Mouse (Mus musculus) cerebellum, adult 8-10 months (tissue): ENCODE data around the gene Ube4a.

ENCODE experiments used
- DNase-seq: peaks from one replicate; pipeline ENCODE4 v3.0.0; 2022

Ube4a gene

GRCm38 (mm10) chr9:44965126-44965832, at the start of gene Ube4a:
Gene Ube4a (minus strand): TSS chr9:44965600.
- DNase-seq = peak; percentile 99

GRCm38 (mm10) chr9:45014879-45015278, 49.5 kb upstream of the Ube4a start:
- no peak for DNase-seq

GRCm38 (mm10) chr9:45011291-45011690, 45.9 kb upstream of the Ube4a start:
- no peak for DNase-seq

- DNase-seq = no peak
These were observed 45.1 kb upstream of the Ube4a start for GRCm38 (mm10) chr9:45010461-45010860.

GRCm38 (mm10) chr9:45009180-45010078, 44.0 kb upstream of the Ube4a start, which contains the start of gene Cd3e:
Gene Cd3e (minus strand): TSS chr9:45009627.
- DNase-seq = no peak

GRCm38 (mm10) chr9:45008342-45008741, 42.9 kb upstream of the Ube4a start:
- no peak for DNase-seq

GRCm38 (mm10) chr9:45007404-45007803, 42.0 kb upstream of the Ube4a start:
- no peak for DNase-seq

GRCm38 (mm10) chr9:45000249-45000648, 34.8 kb upstream of the Ube4a start:
- DNase-seq = no peak

- DNase-seq = no peak
These were observed 34.4 kb upstream of the Ube4a start for GRCm38 (mm10) chr9:44999776-45000175.

- DNase-seq = peak; percentile 47
These were observed 33.8 kb upstream of the Ube4a start for GRCm38 (mm10) chr9:44999171-44999570.

GRCm38 (mm10) chr9:44998138-44998537, 32.7 kb upstream of the Ube4a start:
- no peak for DNase-seq

GRCm38 (mm10) chr9:44996590-44996989, 31.2 kb upstream of the Ube4a start:
- DNase-seq = no peak

- DNase-seq = no peak
These were observed 29.6 kb upstream of the Ube4a start for GRCm38 (mm10) chr9:44994962-44995361.

- no peak for DNase-seq
These were observed 27.9 kb upstream of the Ube4a start for GRCm38 (mm10) chr9:44993268-44993667.

GRCm38 (mm10) chr9:44992271-44992670, 26.9 kb upstream of the Ube4a start:
- DNase-seq = peak; percentile 36

GRCm38 (mm10) chr9:44991821-44992220, 26.4 kb upstream of the Ube4a start:
- DNase-seq = no peak

GRCm38 (mm10) chr9:44986976-44987375, 21.6 kb upstream of the Ube4a start:
- DNase-seq = no peak

GRCm38 (mm10) chr9:44986242-44986781, 20.9 kb upstream of the Ube4a start:
- no peak for DNase-seq

GRCm38 (mm10) chr9:44985721-44986161, 20.3 kb upstream of the Ube4a start:
- DNase-seq = no peak

- no peak for DNase-seq
These were observed 17.6 kb upstream of the Ube4a start for GRCm38 (mm10) chr9:44983001-44983400.

GRCm38 (mm10) chr9:44982531-44982930, 17.1 kb upstream of the Ube4a start:
- DNase-seq = no peak

GRCm38 (mm10) chr9:44982081-44982480, 16.7 kb upstream of the Ube4a start:
- no peak for DNase-seq

- no peak for DNase-seq
These were observed 16.3 kb upstream of the Ube4a start, which contains the start of gene Cd3d for GRCm38 (mm10) chr9:44981676-44982075. Gene Cd3d (plus strand): TSS chr9:44981786.

- no peak for DNase-seq
These were observed 15.7 kb upstream of the Ube4a start for GRCm38 (mm10) chr9:44981104-44981503.
